Mouse (Mus musculus) frontal cortex, postnatal 10 days (tissue): ENCODE results near the gene Zfp148.
"Not testable (repeated sequence)": the region's sequence is repeated elsewhere in the genome, so short reads cannot be mapped to it uniquely, and the experiment has no call there.

Source experiments
- DNase-seq, 2 experiments: peaks; one replicate each; pipeline ENCODE4 v3.0.0; 2022; ENCODE audit warnings: low spot score in 2 of 2, mixed read lengths in 1 of 2

Zfp148 gene

GRCm38 (mm10) chr16:33461416-33461815 lies 80.8 kb downstream of the Zfp148 start:
- no peak for DNase-seq

DNA sequence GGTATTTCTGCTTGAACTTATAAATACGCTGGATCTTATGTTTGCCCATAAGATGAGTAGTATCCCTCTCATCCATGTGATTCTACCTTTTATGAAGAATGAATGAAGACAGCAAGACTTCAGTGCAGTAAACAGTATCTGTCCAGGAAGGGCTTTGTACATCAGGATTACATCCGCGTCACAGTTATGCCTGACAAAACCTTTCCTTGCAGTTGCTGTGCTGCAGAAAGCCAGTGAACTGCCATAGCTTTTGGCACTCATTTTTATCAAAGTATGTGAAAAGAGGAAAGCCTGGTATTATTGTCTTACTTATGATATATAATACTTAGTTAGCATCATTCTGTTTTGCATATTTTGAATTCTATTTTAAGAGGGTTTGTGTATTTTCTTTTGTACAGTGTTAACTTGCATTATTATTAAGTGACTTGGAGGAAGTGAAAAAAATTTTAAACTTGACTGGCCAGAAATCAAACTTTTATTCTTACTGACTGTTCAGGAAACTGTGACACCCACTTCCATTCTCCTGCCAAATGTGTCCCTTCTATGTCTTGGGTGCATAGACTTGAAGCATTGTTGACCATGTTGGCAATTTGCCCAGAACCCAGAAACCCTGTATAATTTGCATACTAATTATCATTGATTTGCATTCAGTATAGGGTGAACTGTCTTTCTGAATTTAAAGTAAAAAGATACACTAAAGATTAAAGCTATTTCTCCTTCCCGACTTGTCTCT lies 84.0 kb downstream of the Zfp148 start:
- DNase-seq = no peak

DNA sequence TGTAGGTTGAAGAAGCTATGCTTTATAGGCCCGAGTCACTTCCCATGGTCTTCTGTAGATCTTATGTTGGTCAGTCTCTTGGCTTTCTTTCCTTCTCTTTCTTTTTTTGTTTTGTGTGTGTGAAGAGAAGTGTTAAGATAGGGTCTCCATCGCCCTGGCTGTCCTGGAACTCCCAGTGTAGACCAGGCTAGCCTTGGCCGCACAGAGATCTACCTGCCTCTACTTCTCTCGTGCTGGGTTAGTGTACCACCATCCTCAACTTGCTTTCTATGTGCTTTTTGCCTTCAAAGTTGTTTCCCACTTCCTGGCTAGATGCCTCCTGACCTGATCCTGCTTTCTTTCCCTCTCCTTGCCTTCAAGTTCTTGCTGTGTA lies 84.6 kb downstream of the Zfp148 start:
- DNase-seq = no peak

DNA sequence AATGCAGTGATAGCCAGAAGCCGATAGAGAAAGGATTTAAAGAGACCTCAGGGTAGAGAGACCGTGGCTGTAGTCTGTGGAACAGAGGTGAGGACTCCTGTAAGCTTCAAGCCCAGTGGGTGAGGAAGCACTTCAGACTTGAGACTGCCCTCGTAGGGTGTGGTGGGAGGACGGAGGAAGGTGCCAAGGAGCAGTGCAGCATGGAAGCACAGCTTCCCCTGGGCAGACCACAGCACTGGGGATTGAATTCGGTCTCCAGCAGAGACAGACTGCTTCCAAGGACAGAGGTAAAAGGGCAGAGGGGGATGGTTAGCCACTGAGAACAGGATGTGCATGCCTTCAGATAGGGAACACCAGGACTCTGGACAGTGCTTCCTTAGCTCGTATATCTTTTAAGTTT lies 86.8 kb downstream of the Zfp148 start:
- no peak for DNase-seq

GRCm38 (mm10) chr16:33469973-33470372 lies 89.3 kb downstream of the Zfp148 start:
- no peak for DNase-seq

DNA sequence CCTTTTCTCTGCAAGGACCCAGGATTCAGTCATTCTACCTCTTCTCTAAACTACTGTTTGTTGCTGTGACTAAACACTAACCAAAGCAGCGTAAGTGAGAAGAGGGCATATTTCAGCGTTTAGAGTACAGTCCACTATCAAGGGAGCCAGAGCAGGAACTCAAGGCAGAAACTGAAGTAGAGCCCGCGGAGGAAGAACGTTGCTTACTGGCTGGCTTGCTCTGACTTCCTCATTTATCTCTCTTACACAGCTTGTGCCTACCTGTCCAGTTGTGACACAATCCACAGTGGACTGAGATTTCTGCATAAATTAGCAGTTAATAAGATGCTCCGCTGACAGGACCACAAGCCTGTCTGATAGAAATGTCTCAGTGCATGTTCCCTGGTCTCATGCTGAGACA lies 93.7 kb downstream of the Zfp148 start:
- DNase-seq = no peak

DNA sequence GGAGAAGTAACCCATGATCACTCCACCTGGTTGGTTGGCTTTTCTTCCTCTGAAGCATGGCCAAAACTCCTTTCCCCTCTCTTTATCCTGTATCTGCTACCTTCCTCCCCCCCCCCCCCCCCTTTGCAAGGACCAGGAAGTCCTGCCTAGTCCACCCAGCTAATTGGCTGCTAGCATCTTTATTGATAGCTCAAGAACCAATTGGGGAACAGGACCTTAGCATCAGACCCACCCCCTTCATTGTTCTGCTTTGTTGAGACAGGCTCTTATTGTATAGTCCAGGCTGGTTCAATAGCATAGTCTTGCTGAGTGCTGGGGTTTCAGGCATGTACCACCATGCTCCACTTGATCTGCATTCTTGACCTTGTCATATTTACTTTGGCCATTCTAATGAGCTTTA lies 99.3 kb downstream of the Zfp148 start:
- no peak for DNase-seq

GRCm38 (mm10) chr16:33481148-33481547 lies 100.5 kb downstream of the Zfp148 start:
- DNase-seq = no peak

- DNase-seq = no peak
Observed at GRCm38 (mm10) chr16:33482309-33482708, 101.7 kb downstream of the Zfp148 start.

GRCm38 (mm10) chr16:33487709-33488108 lies 107.1 kb downstream of the Zfp148 start:
- no peak for DNase-seq

- DNase-seq = no peak
Observed at GRCm38 (mm10) chr16:33494374-33494773, 113.7 kb downstream of the Zfp148 start.

- DNase-seq = no peak
Observed at GRCm38 (mm10) chr16:33508082-33508481, 127.4 kb downstream of the Zfp148 start.

- not testable (repeated sequence) for DNase-seq
Observed at GRCm38 (mm10) chr16:33509231-33509630, 128.6 kb downstream of the Zfp148 start.

- not testable (repeated sequence) for DNase-seq
Observed at GRCm38 (mm10) chr16:33510856-33511255, 130.2 kb downstream of the Zfp148 start.

GRCm38 (mm10) chr16:33512555-33512954 lies 131.9 kb downstream of the Zfp148 start:
- no peak for DNase-seq

- DNase-seq = peak; percentile 32 to 42
Observed at GRCm38 (mm10) chr16:33516807-33517565, 136.3 kb downstream of the Zfp148 start, which contains the start of gene Slc12a8. TSS of gene Slc12a8 (plus strand) at chr16:33517328.

GRCm38 (mm10) chr16:33517627-33518026 lies 137.0 kb downstream of the Zfp148 start:
- DNase-seq = no peak

- DNase-seq = no peak
Observed at GRCm38 (mm10) chr16:33518236-33518635, 137.6 kb downstream of the Zfp148 start.

DNA sequence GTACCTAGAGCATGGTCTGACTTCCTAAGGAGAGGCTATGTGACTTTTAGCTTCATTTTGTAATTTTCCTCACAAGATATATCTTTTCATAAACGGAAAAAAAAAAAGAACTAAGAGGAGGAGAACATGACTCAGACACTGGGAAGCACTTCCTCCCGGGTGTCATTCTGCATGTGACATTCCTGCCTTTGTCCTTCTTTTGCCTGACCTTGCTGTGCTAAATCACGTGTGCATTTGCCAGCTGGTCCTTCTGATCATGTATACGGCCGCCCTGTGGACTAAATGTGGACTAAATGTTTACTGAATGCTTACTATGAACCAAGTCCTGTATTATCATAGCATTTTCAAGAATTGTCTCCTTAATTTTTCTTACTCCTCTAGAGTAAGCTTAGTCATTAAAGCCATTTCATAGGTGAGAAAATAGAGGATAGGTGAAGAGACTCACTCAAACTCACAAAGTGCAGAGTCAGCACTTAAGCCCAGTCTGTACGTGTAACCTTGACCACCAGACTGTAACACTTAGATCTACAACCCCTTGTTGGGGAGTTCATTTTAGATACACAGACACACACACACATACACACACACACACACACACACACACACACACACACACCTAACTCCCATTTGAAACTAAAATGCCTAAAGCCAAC lies 139.4 kb downstream of the Zfp148 start:
- DNase-seq = no peak

- no peak for DNase-seq
Observed at GRCm38 (mm10) chr16:33522516-33522915, 141.9 kb downstream of the Zfp148 start.

- DNase-seq = no peak
Observed at GRCm38 (mm10) chr16:33523571-33523970, 142.9 kb downstream of the Zfp148 start.
